Mouse (Mus musculus) kidney, adult 18-20 months (tissue): Measurements from ENCODE around the gene Tsen34.
"Not testable (repeated sequence)": the region's sequence is repeated elsewhere in the genome, so short reads cannot be mapped to it uniquely, and the experiment has no call there.

Source experiments
- DNase-seq: peaks from one replicate; pipeline ENCODE4 v3.0.0; 2021

Gene Tsen34

GRCm38 (mm10) chr7:3691919-3692318 is 744 bp upstream of the Tsen34 start:
- no peak for DNase-seq

GRCm38 (mm10) chr7:3692987-3693808 is 535 bp downstream of the Tsen34 start, which contains the start of gene Mboat7:
TSS of gene Mboat7 (minus strand) at chr7:3693523.
- DNase-seq: peak; percentile 99

- DNase-seq: no peak
These were observed 1.1 kb downstream of the Tsen34 start for GRCm38 (mm10) chr7:3693809-3694075.

- peak; percentile 80 for DNase-seq
These were observed 1.6 kb downstream of the Tsen34 start for GRCm38 (mm10) chr7:3694076-3694948.

- DNase-seq: not testable (repeated sequence)
These were observed 2.3 kb downstream of the Tsen34 start for GRCm38 (mm10) chr7:3694949-3695305.

GRCm38 (mm10) chr7:3698471-3698870 is 5.8 kb downstream of the Tsen34 start:
- no peak for DNase-seq

GRCm38 (mm10) chr7:3703148-3703878 is 10.7 kb downstream of the Tsen34 start:
- DNase-seq: no peak

- peak; percentile 97 for DNase-seq
These were observed 11.3 kb downstream of the Tsen34 start, which contains the start of gene Rps9 for GRCm38 (mm10) chr7:3703879-3704441. TSS of gene Rps9 (plus strand) at chr7:3703993.

- DNase-seq: no peak
These were observed 11.8 kb downstream of the Tsen34 start for GRCm38 (mm10) chr7:3704475-3704874.

- DNase-seq: not testable (repeated sequence)
These were observed 12.8 kb downstream of the Tsen34 start for GRCm38 (mm10) chr7:3705461-3705860.

GRCm38 (mm10) chr7:3705911-3706310 is 13.2 kb downstream of the Tsen34 start:
- no peak for DNase-seq

GRCm38 (mm10) chr7:3706343-3706934 is 13.8 kb downstream of the Tsen34 start:
- no peak for DNase-seq

- DNase-seq: no peak
These were observed 14.4 kb downstream of the Tsen34 start for GRCm38 (mm10) chr7:3707027-3707426.

- DNase-seq: no peak
These were observed 15.1 kb downstream of the Tsen34 start for GRCm38 (mm10) chr7:3707568-3708413.

- not testable (repeated sequence) for DNase-seq
These were observed 15.9 kb downstream of the Tsen34 start for GRCm38 (mm10) chr7:3708447-3708980.

GRCm38 (mm10) chr7:3709000-3709399 is 16.3 kb downstream of the Tsen34 start:
- DNase-seq: no peak

GRCm38 (mm10) chr7:3712264-3712942 is 19.7 kb downstream of the Tsen34 start:
- no peak for DNase-seq

- no peak for DNase-seq
These were observed 22.6 kb downstream of the Tsen34 start for GRCm38 (mm10) chr7:3715249-3715648.

- DNase-seq: not testable (repeated sequence)
These were observed 27.6 kb downstream of the Tsen34 start, which contains the start of gene Pirb for GRCm38 (mm10) chr7:3720268-3720667. TSS of gene Pirb (minus strand) at chr7:3720391.

GRCm38 (mm10) chr7:3725459-3725858 is 32.8 kb downstream of the Tsen34 start:
- not testable (repeated sequence) for DNase-seq
